Mouse (Mus musculus): Measurements from ENCODE around the gene Vdac1.
"Not testable (repeated sequence)": the region's sequence is repeated elsewhere in the genome, so short reads cannot be mapped to it uniquely, and the experiment has no call there.

Gene Vdac1

GRCm38 (mm10) chr11:52342296-52342695 is 18.4 kb upstream of the Vdac1 start:
- intact Hi-C loops (cut with DNase I) = loop anchor here (2.0 to 5.0 kb wide), 3 partner anchors 45 to 119 kb away; no protein-coding TSS in a partner anchor

DNA sequence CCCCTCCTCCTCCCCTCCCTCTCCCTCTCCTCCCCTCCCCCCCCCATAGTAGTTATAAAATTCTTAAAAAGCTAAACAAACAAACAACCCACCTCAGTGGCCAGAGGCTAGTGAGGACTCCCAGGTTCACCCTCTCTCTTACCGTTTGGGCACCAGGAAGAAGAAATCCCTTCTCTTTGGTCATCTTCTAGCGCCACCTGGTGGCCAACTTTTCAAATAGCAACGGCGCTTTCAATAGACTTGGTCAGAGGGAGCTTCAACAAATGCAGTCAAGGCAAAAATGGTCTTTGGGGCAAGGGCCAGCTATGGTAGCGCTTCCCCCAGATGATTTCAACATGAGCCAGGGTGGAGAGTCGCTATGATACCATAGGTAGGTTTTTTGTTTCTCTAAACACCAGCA is 17.5 kb upstream of the Vdac1 start:
- intact Hi-C loops (cut with DNase I) = loop anchor here (2.0 to 5.0 kb wide), 3 partner anchors 46 to 120 kb away; no protein-coding TSS in a partner anchor

GRCm38 (mm10) chr11:52344991-52345777 is 15.5 kb upstream of the Vdac1 start:
- intact Hi-C loops (cut with DNase I) = loop anchor here (5.0 kb wide), 1 partner anchor 48 kb away; no protein-coding TSS in a partner anchor

DNA sequence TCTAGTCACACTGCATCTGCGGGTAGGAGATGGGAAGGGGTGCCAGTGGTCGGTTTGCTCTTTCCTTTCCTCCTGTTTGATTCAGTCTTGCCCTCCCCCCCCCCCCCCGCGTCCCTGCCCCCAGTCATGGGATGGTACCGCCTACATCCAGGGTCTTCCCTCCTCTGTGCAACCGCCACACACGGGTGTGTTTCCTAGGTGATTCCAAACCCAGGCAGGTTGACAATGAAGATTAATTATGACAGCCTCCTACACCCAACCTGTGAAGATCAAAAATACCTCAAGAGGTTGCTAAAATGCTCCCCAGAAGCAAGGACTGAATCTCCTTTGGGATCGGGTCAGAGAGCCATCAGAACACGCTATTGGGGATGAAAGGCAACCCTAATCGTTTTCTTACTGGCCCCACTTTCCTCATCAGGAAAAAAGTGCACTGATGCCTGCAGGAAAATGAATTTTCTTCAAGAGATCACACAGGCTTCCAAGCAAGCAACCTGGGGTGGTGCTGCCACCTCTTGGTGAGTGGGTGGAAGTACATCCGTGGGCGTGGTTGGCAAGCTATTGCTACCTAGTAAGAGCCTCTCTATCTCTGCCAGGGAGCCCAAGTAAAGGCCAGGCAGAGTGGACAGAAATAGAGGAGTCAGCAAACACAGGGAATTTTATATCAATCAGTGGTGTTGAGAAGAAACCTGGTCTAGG is 14.6 kb upstream of the Vdac1 start:
- intact Hi-C loops (cut with DNase I) = no loop called here

DNA sequence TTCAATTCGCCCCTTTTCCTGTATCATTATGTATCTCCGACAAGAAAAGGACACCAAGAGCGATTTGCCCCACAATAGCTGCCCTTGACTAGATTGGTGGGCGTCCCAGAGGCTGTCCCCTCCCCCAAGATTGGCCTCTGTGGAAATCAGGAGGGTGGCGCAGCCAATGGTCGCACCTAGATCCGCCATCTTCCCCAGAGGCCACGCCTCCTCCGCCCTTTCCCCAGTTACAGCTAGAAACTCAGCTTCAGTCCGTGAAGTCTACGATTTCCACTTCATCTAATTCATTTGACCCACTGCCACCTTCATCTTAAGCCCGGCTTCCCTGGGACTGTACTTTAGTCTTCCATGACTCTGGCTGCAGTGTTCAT is 14.0 kb upstream of the Vdac1 start:
- intact Hi-C loops (cut with DNase I) = no loop called here

DNA sequence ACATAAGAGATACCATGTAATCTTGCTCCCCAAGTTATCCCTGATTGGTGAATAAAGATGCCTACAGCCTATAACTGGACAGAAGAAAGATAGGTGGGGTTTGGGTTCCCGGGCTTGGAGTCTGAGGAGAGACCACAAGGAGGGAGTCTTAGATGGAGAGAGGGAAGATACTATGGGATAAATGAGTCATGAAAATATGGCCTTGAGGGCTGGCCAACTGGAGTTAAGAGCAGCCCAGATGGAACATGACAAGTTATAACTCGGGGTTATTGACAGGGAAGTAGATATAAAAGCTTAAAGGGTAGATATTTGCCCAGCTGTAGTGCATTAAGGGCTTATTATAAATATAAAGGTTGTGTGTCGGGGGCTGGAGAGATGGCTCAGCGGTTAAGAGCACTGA is 12.5 kb upstream of the Vdac1 start:
- intact Hi-C loops (cut with DNase I) = no loop called here

DNA sequence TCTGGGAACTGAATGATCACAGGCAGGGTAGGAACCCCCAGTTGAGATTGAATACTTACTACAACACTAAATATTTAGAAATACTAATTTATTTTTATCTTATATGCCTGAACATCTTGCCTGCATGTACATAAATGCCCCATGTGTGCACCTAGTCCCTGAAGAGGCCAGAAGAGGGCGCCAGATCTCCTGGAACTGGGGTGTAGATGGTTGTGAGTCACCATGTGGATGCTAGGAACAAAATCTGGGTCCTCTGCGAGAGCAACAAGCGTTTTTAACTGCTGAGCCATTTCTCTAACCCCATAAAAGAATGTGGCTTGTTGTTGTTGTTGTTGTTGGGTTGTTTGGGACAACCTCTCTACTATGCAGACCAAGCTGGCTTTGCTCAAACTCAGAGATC is 11.9 kb upstream of the Vdac1 start:
- intact Hi-C loops (cut with DNase I) = no loop called here

DNA sequence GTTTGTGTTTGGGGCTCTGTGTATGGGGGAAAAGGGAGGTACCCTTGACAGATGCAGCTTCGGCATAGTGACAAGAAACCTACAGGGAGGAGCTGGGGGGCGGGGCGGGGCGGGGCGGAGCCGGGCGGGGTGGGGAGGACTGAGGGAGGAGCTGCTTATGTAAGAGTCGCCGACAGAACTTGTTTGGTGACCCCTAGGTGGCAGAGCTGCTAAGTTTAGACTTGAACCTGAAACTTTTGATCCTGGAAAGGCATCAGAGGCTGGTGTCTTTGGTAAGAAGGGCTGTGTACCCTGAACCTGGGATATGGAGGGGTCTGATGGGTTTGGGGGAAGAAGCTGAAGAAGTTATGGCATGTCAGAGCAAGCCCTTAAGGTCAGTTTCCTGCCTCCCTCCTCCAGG is 9.7 kb upstream of the Vdac1 start:
- intact Hi-C loops (cut with DNase I) = no loop called here

GRCm38 (mm10) chr11:52352271-52352670 is 8.4 kb upstream of the Vdac1 start:
- intact Hi-C loops (cut with DNase I) = no loop called here

- intact Hi-C loops (cut with DNase I) = no loop called here
These were observed 6.0 kb upstream of the Vdac1 start for GRCm38 (mm10) chr11:52354644-52355043.

DNA sequence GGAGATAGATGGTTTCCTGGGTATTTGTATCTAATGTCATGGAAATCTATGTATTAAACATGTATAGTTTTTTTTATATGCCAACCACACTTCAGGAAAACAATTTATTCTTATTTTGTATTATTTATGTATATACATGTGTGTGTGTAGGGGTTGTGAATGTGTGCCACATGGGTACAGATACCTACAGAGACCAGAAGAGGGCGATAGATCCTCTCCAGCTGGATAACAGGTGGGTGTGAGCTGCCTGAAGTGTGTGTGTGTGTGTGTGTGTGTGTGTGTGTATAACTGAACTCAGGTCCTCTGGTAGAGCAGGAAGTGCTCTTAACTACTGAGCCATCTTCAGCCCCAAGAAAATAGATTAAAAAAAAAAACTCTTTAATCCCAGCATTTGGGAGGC is 5.1 kb upstream of the Vdac1 start:
- intact Hi-C loops (cut with DNase I) = no loop called here

DNA sequence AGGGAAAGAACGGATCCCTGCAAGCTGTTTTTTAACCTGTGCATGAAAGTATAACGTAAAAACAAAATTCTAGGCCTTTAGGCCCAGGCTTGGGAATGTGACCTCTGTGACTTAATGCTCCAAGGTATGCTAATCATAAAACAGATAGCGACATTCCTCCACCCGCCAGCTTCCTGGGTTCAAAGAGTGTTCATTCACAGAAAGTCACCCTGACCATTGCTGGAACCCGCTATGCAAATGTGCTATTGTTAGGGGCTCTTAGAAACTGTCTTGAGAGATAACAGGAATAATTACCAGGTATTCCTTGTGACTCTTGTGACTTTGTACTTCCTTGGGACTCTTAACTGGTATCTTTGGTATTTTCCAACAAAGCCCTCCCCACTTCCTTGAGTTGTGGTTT is 3.6 kb upstream of the Vdac1 start:
- intact Hi-C loops (cut with DNase I) = not testable (repeated sequence)

GRCm38 (mm10) chr11:52358520-52358919 is 2.1 kb upstream of the Vdac1 start:
- intact Hi-C loops (cut with DNase I) = no loop called here

GRCm38 (mm10) chr11:52359686-52360470 is 782 bp upstream of the Vdac1 start:
- intact Hi-C loops (cut with DNase I) = no loop called here

GRCm38 (mm10) chr11:52361287-52361921 is 744 bp downstream of the Vdac1 start:
- intact Hi-C loops (cut with DNase I) = no loop called here

DNA sequence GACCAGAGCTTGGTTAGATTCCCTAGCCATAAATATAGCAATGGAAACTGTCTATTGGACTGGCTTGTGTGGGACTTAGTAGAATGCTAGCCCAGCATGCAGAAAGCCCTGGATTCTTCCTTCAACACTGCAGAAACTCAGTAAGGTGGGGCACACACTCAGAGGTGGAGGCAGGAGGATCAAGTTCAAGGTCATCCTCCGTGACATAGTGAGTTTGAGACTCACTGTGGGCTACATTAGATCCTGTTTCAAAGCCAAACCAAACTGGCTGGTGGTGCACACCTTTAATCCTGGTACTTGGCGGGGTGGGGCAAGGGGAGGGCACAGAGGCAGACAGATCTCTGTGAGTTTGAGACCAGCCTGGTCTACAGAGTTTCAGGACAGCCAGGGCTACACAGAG is 3.7 kb downstream of the Vdac1 start:
- intact Hi-C loops (cut with DNase I) = no loop called here

DNA sequence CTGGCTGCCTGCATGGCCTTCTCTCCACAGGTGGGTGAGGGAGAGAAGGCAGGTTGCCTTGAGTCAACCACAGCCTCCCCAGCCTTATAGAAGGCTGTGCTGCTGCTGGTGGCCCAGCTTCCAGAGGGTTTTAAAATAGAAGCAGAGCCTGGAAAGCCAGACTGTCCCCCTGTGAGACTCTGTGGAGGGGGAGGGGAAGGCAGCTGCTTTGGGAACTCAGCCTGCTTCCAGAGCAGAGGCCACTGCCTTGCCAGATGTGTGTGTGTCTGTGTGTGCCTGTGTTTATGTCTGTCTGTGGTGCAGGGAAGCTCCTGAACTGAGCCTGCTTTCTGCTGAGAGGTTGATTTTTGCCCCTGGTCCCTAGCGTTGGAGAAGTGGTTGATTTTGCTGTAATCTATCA is 4.5 kb downstream of the Vdac1 start:
- intact Hi-C loops (cut with DNase I) = no loop called here

DNA sequence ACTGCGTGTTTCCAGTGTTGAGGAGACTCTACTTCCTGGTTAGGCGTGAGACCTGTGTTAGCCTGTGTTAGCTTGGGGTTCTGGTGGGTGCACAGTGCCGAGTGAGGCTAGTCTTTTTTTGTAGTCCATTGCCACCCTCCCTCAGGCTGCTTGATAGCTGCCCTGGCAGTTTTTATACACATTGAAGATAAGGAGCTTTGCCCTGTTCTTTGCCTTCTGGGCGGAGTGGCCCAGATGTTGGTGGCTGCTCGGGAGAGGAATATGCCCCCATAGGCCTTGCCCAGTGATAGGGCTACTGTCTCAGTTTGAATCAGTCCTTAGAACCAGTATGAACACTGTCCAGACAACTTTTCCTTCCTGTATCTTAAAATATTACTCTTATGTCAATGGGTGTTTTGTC is 5.7 kb downstream of the Vdac1 start:
- intact Hi-C loops (cut with DNase I) = no loop called here

GRCm38 (mm10) chr11:52368176-52368985 is 7.7 kb downstream of the Vdac1 start:
- intact Hi-C loops (cut with DNase I) = no loop called here

DNA sequence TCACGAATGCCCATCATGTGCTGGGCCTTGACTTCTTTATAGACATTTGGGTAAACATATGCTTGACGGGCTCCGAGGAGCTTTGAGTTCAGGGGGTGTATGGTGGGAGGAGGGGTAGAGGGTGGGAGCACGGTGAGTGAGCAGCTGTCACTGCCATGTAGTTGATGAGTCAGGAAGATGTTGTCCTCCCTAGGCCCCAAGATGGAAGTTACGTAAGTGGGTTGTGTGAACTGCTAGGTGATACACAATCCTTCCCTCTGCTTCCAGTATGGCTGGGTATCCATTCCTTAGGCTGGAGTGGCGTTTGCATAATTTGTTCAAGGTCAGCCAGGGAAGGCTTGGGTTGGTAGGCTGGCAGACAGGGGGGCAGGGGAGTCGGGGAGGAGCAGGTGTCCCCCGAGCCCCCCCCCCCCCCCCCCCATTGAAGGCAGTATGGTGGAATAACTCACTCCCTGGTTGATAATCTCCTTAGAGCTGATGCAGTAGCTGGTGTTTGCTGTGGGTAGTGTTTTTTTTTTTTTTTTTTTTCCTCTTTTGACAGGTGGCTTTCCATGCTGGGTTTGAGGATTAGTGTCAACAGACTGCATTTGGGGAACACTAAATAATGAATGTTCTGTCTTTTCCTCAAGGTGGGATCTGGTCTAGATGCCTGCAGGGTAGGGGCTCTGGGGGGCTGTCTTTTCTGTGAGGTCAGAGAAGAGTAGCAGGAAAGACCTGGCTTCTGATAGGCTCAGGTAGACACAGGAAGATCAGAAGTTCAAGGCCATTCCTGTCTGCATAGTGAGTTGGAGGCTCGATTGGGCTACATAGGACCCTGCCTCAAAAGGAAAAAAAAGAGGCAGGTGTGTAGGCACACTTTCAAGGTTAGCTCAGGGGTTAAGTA is 8.8 kb downstream of the Vdac1 start:
- intact Hi-C loops (cut with DNase I) = no loop called here

Data from adrenal gland (tissue).